Comparison of ENCODE assay signal across 13 mouse cellular contexts in genomic region chr1:171610781-171611180, GRCm38 (mm10). TPM values are rescaled to one million over a fixed set of nuclear protein-coding genes. Genes with fewer than 3 reads are reported as not detected.
A peak's percentile ranks its signal among the peaks of the same experiment; 100 is the strongest.
DNase-seq lines count a peak whose midpoint lies in the region; ATAC-seq and TF ChIP-seq lines count a peak whose summit lies in the region.
"Had no signal": no experiment of that assay in that cellular context is flagged by ENCODE, and none has a peak within 500 bp of the region (broad histone marks: within the 10 kb centered on the region; RNA-seq: fewer than 3 reads in every experiment).

No protein-coding gene starts in this region.

- H3K4me3 ChIP-seq in liver, postnatal 0 days (ENCODE audit: low read depth, low read length), result no peak overlapping the region
- no peak overlapping the region for H3K4me3 ChIP-seq in liver, embryonic 12.5 days
- H3K4me3 ChIP-seq in stomach, postnatal 0 days (ENCODE audit: low read depth, low read length), result no peak overlapping the region
- H3K4me3 ChIP-seq: erythroblast, embryonic 14.5 days; heart, embryonic 12.5 days; neural tube, embryonic 15.5 days had no signal

- no peaks in the 10 kb centered on the region for H3K36me3 ChIP-seq in liver, postnatal 0 days (replicated peaks; ENCODE audit: insufficient read depth, low read length)
- H3K36me3 ChIP-seq in liver, embryonic 12.5 days, result no peaks in the 10 kb centered on the region
- H3K36me3 ChIP-seq in stomach, postnatal 0 days (ENCODE audit: control insufficient read depth, insufficient read depth, low read length), result no peaks in the 10 kb centered on the region
- H3K36me3 ChIP-seq: heart, embryonic 12.5 days; neural tube, embryonic 15.5 days had no signal

- no peak overlapping the region for H3K4me2 ChIP-seq in liver, postnatal 0 days (ENCODE audit: low read depth, low read length)
- no peak overlapping the region for H3K4me2 ChIP-seq in liver, embryonic 12.5 days
- no peak overlapping the region for H3K4me2 ChIP-seq in stomach, postnatal 0 days (replicated peaks; ENCODE audit: low read depth)
- H3K4me2 ChIP-seq: heart, embryonic 12.5 days; neural tube, embryonic 15.5 days had no signal

- WGBS in liver, postnatal 0 days (ENCODE audit: insufficient replicate concordance), result 26% methylated on average over 1 of the region's 1 CpGs
- 15% methylated on average over 1 of the region's 1 CpGs for WGBS in liver, embryonic 12.5 days (ENCODE audit: insufficient replicate concordance)
- 38% methylated on average over 1 of the region's 1 CpGs for WGBS in stomach, postnatal 0 days

- H3K27me3 ChIP-seq in liver, postnatal 0 days (ENCODE audit: insufficient read depth, low read length), result no peaks in the 10 kb centered on the region
- no peaks in the 10 kb centered on the region; the same call in 1 of the 2 replicates for H3K27me3 ChIP-seq in liver, embryonic 12.5 days (replicated peaks)
- no peaks in the 10 kb centered on the region for H3K27me3 ChIP-seq in stomach, postnatal 0 days (ENCODE audit: control insufficient read depth, insufficient read depth, low read length)
- H3K27me3 ChIP-seq: neural tube, embryonic 15.5 days had no signal

- no peak overlapping the region for H3K9ac ChIP-seq in liver, postnatal 0 days (replicated peaks)
- no peak overlapping the region for H3K9ac ChIP-seq in liver, embryonic 12.5 days
- H3K9ac ChIP-seq in stomach, postnatal 0 days (ENCODE audit: low read length), result no peak overlapping the region
- H3K9ac ChIP-seq: heart, embryonic 12.5 days; neural tube, embryonic 15.5 days had no signal

- peak; percentile 16 for DNase-seq in adrenal gland, postnatal 10 days
- DNase-seq in adrenal gland, adult 8-10 months, result no peak
- peak; percentile 36 for DNase-seq in liver, postnatal 0 days
- DNase-seq in c-Kit-positive CD71-positive TER-119-negative erythroid progenitor cells, embryonic 14.5 days (ENCODE audit: low read depth), result peak; percentile 28
- no peak for DNase-seq in stomach, postnatal 0 days (ENCODE audit: low spot score)
- DNase-seq in right cerebral cortex, adult 18-20 months, result no peak
- no peak for DNase-seq in layer of hippocampus, adult 8-10 months (ENCODE audit: low spot score in 2 of 2)
- DNase-seq: kidney, postnatal 25 days; lung, postnatal 10 days had no signal

- H3K9me3 ChIP-seq in liver, postnatal 0 days (ENCODE audit: low read length), result no peaks in the 10 kb centered on the region
- no peaks in the 10 kb centered on the region for H3K9me3 ChIP-seq in liver, embryonic 12.5 days (replicated peaks)
- no peaks in the 10 kb centered on the region for H3K9me3 ChIP-seq in stomach, postnatal 0 days (ENCODE audit: control insufficient read depth, low read length)
- H3K9me3 ChIP-seq: heart, embryonic 12.5 days; neural tube, embryonic 15.5 days had no signal

- no peak overlapping the region for H3K27ac ChIP-seq in liver, postnatal 0 days (ENCODE audit: low read depth)
- H3K27ac ChIP-seq in liver, embryonic 12.5 days, result no peak overlapping the region
- no peak overlapping the region for H3K27ac ChIP-seq in stomach, postnatal 0 days (replicated peaks)
- H3K27ac ChIP-seq: neural tube, embryonic 15.5 days had no signal

- no peak for ATAC-seq in liver, postnatal 0 days
- no peak for ATAC-seq in liver, embryonic 12.5 days
- ATAC-seq in stomach, postnatal 0 days (ENCODE audit: low FRiP score, low TSS enrichment), result no peak

- no peak for TF ChIP-seq EP300 in liver, postnatal 0 days (IDR thresholded peaks at IDR 0.05; ENCODE audit: low read depth)
- no peak for TF ChIP-seq EP300 in stomach, postnatal 0 days (optimal IDR thresholded peaks at IDR 0.05)

- H3K4me1 ChIP-seq in liver, postnatal 0 days (ENCODE audit: insufficient read depth), result no peaks in the 10 kb centered on the region
- H3K4me1 ChIP-seq in liver, embryonic 12.5 days, result no peaks in the 10 kb centered on the region
- no peaks in the 10 kb centered on the region for H3K4me1 ChIP-seq in stomach, postnatal 0 days (replicated peaks; ENCODE audit: control insufficient read depth, insufficient read depth)
- H3K4me1 ChIP-seq: heart, embryonic 12.5 days; neural tube, embryonic 15.5 days had no signal

- peak; percentile 53 for TF ChIP-seq CTCF in liver, postnatal 0 days (IDR thresholded peaks at IDR 0.05; ENCODE audit: low read depth)
- peak; percentile 53 for TF ChIP-seq CTCF in stomach, postnatal 0 days (IDR thresholded peaks at IDR 0.05; ENCODE audit: low read depth)

RNA-seq across cellular contexts. Expression of gene Ly9, which starts 3.6 kb away (rescaled TPM):
- total RNA-seq in adrenal gland, postnatal 10 days (2021), result 1 to 10 TPM; 1.7 to 2.2 TPM
- total RNA-seq in adrenal gland, adult 8-10 months (2022), result 1 to 10 TPM in 3 of 4 experiments, under 1 TPM in 1; 0.64 to 3.2 (median 2.1) TPM
- polyA plus RNA-seq in liver, postnatal 0 days (2015; fragmentation: Nextera tagmentation; extraction: Ambion mirVana), result 1.4 and 2.2 TPM in 2 replicates
- polyA plus RNA-seq in liver, embryonic 12.5 days (2016; fragmentation: Nextera tagmentation; extraction: Ambion mirVana), result 0.41 and 0.78 TPM in 2 replicates
- 0.13 and 0.18 TPM in 2 replicates for polyA plus RNA-seq in stomach, postnatal 0 days (2015; fragmentation: Nextera tagmentation; extraction: Ambion mirVana)
- total RNA-seq in layer of hippocampus, adult 8-10 months (2022), result 1 to 10 TPM in 2 of 4 experiments, under 1 TPM in 2; 0.25 to 6.0 (median 2.4) TPM

RNA-seq across cellular contexts. Expression of gene Slamf7, which starts 42.1 kb away (rescaled TPM):
- 1 to 10 TPM; 1.1 TPM for total RNA-seq in adrenal gland, postnatal 10 days (2021)
- 1 to 10 TPM in 3 of 4 experiments, under 1 TPM in 1; 0.73 to 4.3 (median 2.0) TPM for total RNA-seq in adrenal gland, adult 8-10 months (2022)
- 5.7 and 6.1 TPM in 2 replicates for polyA plus RNA-seq in liver, postnatal 0 days (2015; fragmentation: Nextera tagmentation; extraction: Ambion mirVana)
- polyA plus RNA-seq in liver, embryonic 12.5 days (2016; fragmentation: Nextera tagmentation; extraction: Ambion mirVana), result not detected in 2 replicates
- 0.05 and 0.38 TPM in 2 replicates for polyA plus RNA-seq in stomach, postnatal 0 days (2015; fragmentation: Nextera tagmentation; extraction: Ambion mirVana)
- total RNA-seq in layer of hippocampus, adult 8-10 months (2022), result under 1 TPM in 1 of 4 experiments, not detected in 3; 0.13 TPM
- polyA plus RNA-seq: erythroblast, embryonic 14.5 days; heart, embryonic 12.5 days had no signal

RNA-seq across cellular contexts. Expression of gene Cd244a, which starts 51.8 kb away (rescaled TPM):
- 1 to 10 TPM in 1 of 2 experiments, under 1 TPM in 1; 0.82 to 1.1 TPM for total RNA-seq in adrenal gland, postnatal 10 days (2021)
- total RNA-seq in adrenal gland, adult 8-10 months (2022), result 1 to 10 TPM in 2 of 4 experiments, under 1 TPM in 2; 0.71 to 1.3 (median 0.97) TPM
- 0.85 and 1.1 TPM in 2 replicates for polyA plus RNA-seq in liver, postnatal 0 days (2015; fragmentation: Nextera tagmentation; extraction: Ambion mirVana)
- polyA plus RNA-seq in liver, embryonic 12.5 days (2016; fragmentation: Nextera tagmentation; extraction: Ambion mirVana), result 0.48 and 0.50 TPM in 2 replicates
- polyA plus RNA-seq in stomach, postnatal 0 days (2015; fragmentation: Nextera tagmentation; extraction: Ambion mirVana), result 0.21 and 0.33 TPM in 2 replicates
- total RNA-seq in layer of hippocampus, adult 8-10 months (2022), result 1 to 10 TPM in 2 of 4 experiments, not detected in 2; 1.5 to 1.6 TPM
- polyA plus RNA-seq: erythroblast, embryonic 14.5 days; heart, embryonic 12.5 days had no signal

Comparison
In these comparisons a context has a peak if more than half of its experiments do, and no peak if none do; other contexts are left out.
1. DNase-seq: peak in adrenal gland, postnatal 10 days (single experiment), liver, postnatal 0 days (single experiment) and c-Kit-positive CD71-positive TER-119-negative erythroid progenitor cells, embryonic 14.5 days (single experiment); none in adrenal gland, adult 8-10 months (single experiment), stomach, postnatal 0 days (single experiment), right cerebral cortex, adult 18-20 months (single experiment) and layer of hippocampus, adult 8-10 months (0 of 2).